Mouse (Mus musculus) Patski (cell line): ENCODE results near the gene Plscr4. TPM values are rescaled to one million over a fixed set of nuclear protein-coding genes. Genes with fewer than 3 reads are reported as not detected.

Experiments
- ATAC-seq: fragments of 100-300 bp; one replicate; pipeline ENCODE4 v1.8.0; 2021
- CTCF ChIA-PET: fragments of 350-600 bp; sonication (Branson Sonifier 250); formaldehyde crosslinking; loops from one replicate; lab custom pipeline; 2022; ENCODE audit warnings: inconsistent platforms; lab: Charles Lee
- POLR2A ChIA-PET: fragments of 350-600 bp; sonication (Branson Sonifier 250); formaldehyde crosslinking; loops from one replicate; lab custom pipeline; 2022; ENCODE audit warnings: antibody characterized with exemption, inconsistent platforms; lab: Charles Lee
- DNase-seq: peaks from one replicate; pipeline ENCODE4 v3.0.0-alpha.2; 2011; ENCODE audit warnings: low read depth, low spot score
- H3K27me3 ChIP-seq: fragments of 371-371 bp; one replicate; pipeline ENCODE4 v1.5.1; 2021
- CTCF ChIP-seq: fragments of 100-300 bp; IDR thresholded peaks from one replicate; pipeline ENCODE4 v1.5.1; 2021
- in situ Hi-C: fragments of 300-500 bp; cut with MboI; formaldehyde crosslinking; loops from 3 replicates; pipeline ENCODE4 v1.11.1; 2018; ENCODE audit warnings: low pct_unique_long_range_greater_than_20kb, mixed read lengths
- polyA plus RNA-seq: library from polyadenylated mRNA; unstranded; gene quantifications from one replicate; pipeline ENCODE4 v1.2.3, GENCODE M21; 2021

The Plscr4 gene
- polyA plus RNA-seq, 1 experiment from 2014 or later = 2.3 TPM

DNA sequence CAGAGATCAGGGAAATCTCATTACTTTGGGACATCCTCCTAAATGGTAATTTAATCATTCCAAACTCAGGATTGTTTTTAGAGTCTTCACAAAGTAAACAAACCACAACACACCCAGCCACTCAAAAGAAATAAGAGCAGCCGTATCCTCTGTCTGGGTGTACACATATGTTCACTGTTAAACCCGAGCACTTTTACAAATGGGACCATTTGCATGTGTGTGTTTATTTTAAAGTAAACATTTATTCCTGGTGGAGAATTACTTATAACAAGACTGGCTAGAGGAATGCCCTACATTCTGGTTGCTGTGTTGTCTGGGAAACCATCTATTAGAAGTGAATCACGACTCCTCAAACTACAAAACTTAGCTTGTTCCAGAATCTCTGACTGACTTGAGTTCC lies 47.1 kb downstream of the Plscr4 start:
- in situ Hi-C loops = loop anchor here (5.0 to 10.0 kb wide), 2 partner anchors 108 to 381 kb away; no protein-coding TSS in a partner anchor
- ChIA-PET CTCF (interaction anchor here (0.6 to 1.0 kb wide), 3 partner anchors 26 to 106 kb away, joined by 3 read pairs; no protein-coding TSS in a partner anchor), POLR2A (no interaction called here)
- ATAC-seq = no peak
- no peaks in the 10 kb centered on the region for H3K27me3 ChIP-seq
- TF ChIP-seq CTCF = no peak
- no peak for DNase-seq

DNA sequence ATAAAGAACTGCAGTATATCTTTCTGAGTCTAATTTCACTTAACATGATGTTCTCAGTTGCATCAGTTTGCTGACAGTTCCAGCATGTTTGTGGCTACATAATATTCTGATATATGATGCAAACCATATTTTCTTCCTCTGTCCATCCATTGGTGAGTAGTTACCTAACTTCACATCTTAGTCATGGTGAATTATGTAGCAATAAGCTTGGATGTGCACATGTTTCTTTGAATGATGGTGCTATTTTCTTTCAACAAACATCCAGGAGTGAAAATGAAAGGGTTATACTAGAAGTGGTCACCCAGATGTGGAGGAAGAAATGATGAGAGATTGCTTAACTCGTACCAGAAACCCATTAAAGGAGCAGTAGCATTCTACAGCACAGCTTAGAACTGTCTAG lies 47.7 kb downstream of the Plscr4 start:
- ATAC-seq = no peak
- POLR2A ChIA-PET = no interaction called here
- in situ Hi-C loops = loop anchor here (5.0 to 10.0 kb wide), 2 partner anchors 107 to 380 kb away; no protein-coding TSS in a partner anchor

DNA sequence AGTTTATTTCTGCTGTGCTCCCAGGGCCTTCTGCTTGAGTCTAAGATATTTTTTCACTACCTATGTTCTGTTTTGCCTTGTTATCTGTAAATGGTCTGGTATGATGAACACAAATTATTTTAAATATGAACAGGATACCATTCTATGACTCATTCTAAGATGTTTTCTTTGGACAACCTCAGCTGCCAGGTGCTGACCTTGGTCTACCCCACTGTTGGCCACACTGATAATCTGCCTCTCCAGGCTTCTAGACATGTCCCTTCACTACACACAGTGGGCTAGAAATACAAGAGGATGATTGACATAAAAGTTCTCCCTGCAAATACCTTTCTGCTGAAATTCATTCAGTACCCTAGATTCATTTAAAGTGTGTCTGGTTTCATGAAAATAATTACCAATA lies 54.5 kb downstream of the Plscr4 start:
- DNase-seq (no peak), ATAC-seq (no peak)
- POLR2A ChIA-PET = no interaction called here
- no peaks in the 10 kb centered on the region for H3K27me3 ChIP-seq
- no peak for TF ChIP-seq CTCF
- in situ Hi-C loops = no loop called here
- CTCF ChIA-PET = interaction anchor here (1.2 kb wide), 1 partner anchor 18 kb away, joined by 4 read pairs; no protein-coding TSS in a partner anchor

More for the DNA sequence above, 47.7 kb downstream of the Plscr4 start:
- TF ChIP-seq CTCF = no peak
- CTCF ChIA-PET = interaction anchor here (0.6 to 1.0 kb wide), 3 partner anchors 25 to 106 kb away, joined by 3 read pairs; no protein-coding TSS in a partner anchor
- no peak for DNase-seq
- H3K27me3 ChIP-seq = no peaks in the 10 kb centered on the region

DNA sequence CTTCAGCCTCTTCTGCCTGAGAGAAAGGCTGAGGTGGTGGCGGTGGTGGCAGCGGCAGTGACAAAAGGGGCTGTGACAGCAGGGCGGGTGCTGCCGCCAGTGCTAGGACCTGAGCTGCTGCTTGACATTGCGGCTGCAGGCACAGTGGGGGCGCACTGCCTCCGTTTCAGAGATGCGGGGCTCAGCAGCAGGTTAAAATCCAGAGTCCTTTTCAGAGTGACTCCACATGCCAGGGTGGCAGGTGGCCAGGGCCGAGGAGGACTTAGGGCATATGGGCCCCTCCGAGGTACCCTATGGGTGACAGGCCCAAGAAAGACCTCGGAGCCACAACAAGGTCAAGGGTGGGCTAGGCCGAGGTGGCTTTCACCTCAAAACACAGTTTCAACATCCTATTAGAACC lies 59.9 kb downstream of the Plscr4 start:
- in situ Hi-C loops = no loop called here
- DNase-seq (no peak), ATAC-seq (no peak)
- no peak for TF ChIP-seq CTCF
- ChIA-PET CTCF (interaction anchor here (0.9 kb wide), 1 partner anchor 122 kb away, joined by 3 read pairs; no protein-coding TSS in a partner anchor), POLR2A (no interaction called here)
- no peaks in the 10 kb centered on the region for H3K27me3 ChIP-seq

DNA sequence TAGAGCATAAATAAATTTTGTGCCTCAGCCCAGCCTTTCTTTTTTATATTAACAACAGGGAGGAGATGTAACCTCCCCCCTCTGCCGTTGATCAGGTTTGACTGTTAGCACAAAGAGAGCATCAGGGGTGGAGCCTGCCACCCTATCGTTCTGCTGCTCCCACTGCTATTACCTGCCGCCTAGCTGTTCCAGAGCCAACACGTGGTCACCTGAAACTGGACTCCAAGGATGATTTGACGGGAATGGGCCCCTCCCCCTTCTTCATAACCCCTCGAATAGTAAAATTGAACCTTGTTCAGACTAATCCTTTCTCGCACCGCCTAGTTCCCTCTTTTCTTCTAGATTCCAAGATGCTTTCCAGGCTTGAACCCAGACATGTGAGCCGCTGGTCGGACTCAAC lies 63.6 kb downstream of the Plscr4 start:
- in situ Hi-C loops = no loop called here
- no peak for TF ChIP-seq CTCF
- ATAC-seq (no peak), DNase-seq (no peak)
- no peaks in the 10 kb centered on the region for H3K27me3 ChIP-seq
- ChIA-PET POLR2A (no interaction called here), CTCF (no interaction called here)

DNA sequence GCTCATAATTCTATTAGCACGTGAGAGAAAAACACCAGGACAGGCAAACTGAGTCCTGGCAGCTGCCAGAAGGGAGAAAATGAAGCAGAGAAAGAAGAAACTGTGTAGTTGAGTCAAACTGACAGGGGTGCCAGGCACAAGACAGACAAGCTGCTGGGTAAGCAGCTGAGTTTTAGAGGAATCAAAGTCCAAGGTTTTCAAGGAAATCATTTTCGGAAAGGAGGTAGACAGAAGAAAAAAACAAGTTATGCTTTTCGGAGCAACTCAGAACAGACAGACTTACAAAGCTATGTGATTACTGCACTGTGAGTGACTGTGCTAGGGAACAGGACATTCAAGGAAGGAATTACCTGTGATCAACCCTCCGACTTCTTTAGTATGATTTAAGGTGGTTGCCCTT lies 67.3 kb downstream of the Plscr4 start:
- ATAC-seq (no peak), DNase-seq (no peak)
- no peak for TF ChIP-seq CTCF
- no peaks in the 10 kb centered on the region for H3K27me3 ChIP-seq
- ChIA-PET POLR2A (no interaction called here), CTCF (interaction anchor here (1.2 to 1.6 kb wide), 2 partner anchors 9 to 314 kb away, joined by 3 to 4 read pairs; no protein-coding TSS in a partner anchor)
- in situ Hi-C loops = no loop called here

DNA sequence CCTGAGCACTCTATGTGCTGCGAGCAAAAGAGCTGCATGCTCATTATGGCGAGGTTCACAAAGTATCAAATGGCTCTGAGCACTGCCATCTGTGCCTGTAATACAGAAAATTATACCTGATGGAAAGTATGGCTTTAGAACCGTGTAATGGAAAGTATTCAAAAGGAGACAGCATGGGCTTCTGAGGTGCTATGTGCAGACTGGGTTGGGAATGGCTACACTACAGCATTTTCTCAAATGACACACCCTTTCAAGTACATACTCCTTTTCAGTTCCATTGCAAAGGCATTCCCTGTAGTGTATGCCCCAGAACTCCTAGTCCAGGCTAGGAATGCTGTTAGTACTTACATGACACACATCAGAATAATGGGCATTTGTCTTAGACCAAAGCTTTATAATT lies 72.9 kb downstream of the Plscr4 start:
- H3K27me3 ChIP-seq = no peaks in the 10 kb centered on the region
- TF ChIP-seq CTCF = no peak
- in situ Hi-C loops = no loop called here
- no peak for ATAC-seq
- CTCF ChIA-PET = interaction anchor here (1.4 to 1.7 kb wide), 3 partner anchors 19 to 69 kb away, joined by 3 to 4 read pairs (median 3); no protein-coding TSS in a partner anchor
- no peak for DNase-seq
- POLR2A ChIA-PET = interaction anchor here (1.0 kb wide), 1 partner anchor 21 kb away, joined by 3 read pairs; no protein-coding TSS in a partner anchor

DNA sequence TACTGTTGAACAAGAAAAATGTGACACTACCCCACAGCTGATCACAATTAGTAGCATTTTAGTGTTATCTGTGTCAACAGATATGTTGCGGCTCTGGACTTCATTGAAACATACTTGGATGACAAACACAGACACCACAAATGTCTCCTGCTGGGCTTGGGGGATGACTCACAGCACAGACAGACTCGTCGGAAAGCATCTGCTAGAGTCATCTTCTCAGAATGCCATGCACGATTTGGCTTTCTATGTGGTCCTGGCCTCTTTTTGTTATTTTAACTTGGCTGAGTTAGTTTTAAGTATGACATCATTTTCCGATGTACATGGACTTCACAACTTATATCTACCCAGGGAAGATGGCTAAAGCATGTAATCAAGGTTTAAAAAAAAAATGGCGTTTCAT lies 80.6 kb downstream of the Plscr4 start:
- ATAC-seq = peak; percentile 62
- no peaks in the 10 kb centered on the region for H3K27me3 ChIP-seq
- in situ Hi-C loops = no loop called here
- ChIA-PET POLR2A (interaction anchor here (1.1 kb wide), 1 partner anchor 11 kb away, joined by 3 read pairs; no protein-coding TSS in a partner anchor), CTCF (no interaction called here)
- DNase-seq = peak; percentile 76
- no peak for TF ChIP-seq CTCF

DNA sequence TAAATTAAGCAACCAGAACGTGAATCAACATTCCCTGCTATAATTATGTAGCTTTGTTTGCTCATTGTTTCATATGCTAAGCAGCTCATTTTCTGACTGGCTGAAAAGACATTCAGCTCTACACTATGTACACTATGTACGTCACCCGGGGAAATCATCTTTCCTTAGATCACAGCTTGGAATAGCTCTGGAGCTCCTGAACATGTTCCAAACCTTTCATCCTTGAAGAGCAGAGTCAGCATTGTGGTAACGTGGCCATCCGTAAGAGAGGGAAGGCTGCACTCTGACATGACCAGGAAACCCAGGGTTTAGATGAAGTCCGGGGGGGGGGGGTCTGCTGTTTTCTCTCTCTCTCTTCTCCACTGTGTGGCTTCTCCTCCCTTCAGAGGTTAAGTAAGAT lies 81.0 kb downstream of the Plscr4 start:
- CTCF ChIA-PET = no interaction called here
- ATAC-seq (peak; percentile 40), DNase-seq (no peak)
- TF ChIP-seq CTCF = no peak
- POLR2A ChIA-PET = interaction anchor here (1.1 kb wide), 1 partner anchor 10 kb away, joined by 3 read pairs; no protein-coding TSS in a partner anchor
- no peaks in the 10 kb centered on the region for H3K27me3 ChIP-seq
- in situ Hi-C loops = no loop called here

Other genes with a start within 250 kb of the Plscr4 start
- gene Plscr1, start 207.6 kb upstream of the Plscr4 start, polyA plus RNA-seq = 98.8 TPM
- gene Plscr2, start 181.8 kb upstream of the Plscr4 start, polyA plus RNA-seq = 199 TPM
- not detected for gene 1700057G04Rik, start 148.0 kb upstream of the Plscr4 start, polyA plus RNA-seq
- gene Plod2, start 84.8 kb downstream of the Plscr4 start, polyA plus RNA-seq = 120 TPM